Mouse (Mus musculus) limb, embryonic 11.5 days (tissue): Measurements from ENCODE around the gene Qpct. TPM values are rescaled to one million over a fixed set of nuclear protein-coding genes. Genes with fewer than 3 reads are reported as not detected.
"Not testable (repeated sequence)": the region's sequence is repeated elsewhere in the genome, so short reads cannot be mapped to it uniquely, and the experiment has no call there.

Experiments
- ATAC-seq: fragments of 200-750 bp; cut with Nextera tagmentation; 2 replicates; pipeline ENCODE4 v1.8.0; 2017; ENCODE audit warnings: low read depth; ENCODE audit not compliant: insufficient number of reproducible peaks, low FRiP score, low TSS enrichment
- DNase-seq: peaks from one replicate; pipeline ENCODE4 v3.0.0-alpha.2; 2015; ENCODE audit warnings: low spot score
- H3K27ac ChIP-seq: fragments of 300-500 bp; sonication (generic); replicated peaks from 2 replicates; pipeline ENCODE4 v1.5.1; 2014; ENCODE audit warnings: low read depth, mild to moderate bottlenecking, low read length
- H3K27me3 ChIP-seq: fragments of 300-500 bp; sonication (generic); 2 replicates; pipeline ENCODE4 v1.6.1; 2014; ENCODE audit warnings: mild to moderate bottlenecking, low read length, mixed read lengths; ENCODE audit not compliant: control insufficient read depth, insufficient read depth
- H3K36me3 ChIP-seq: fragments of 300-500 bp; sonication (generic); 2 replicates; pipeline ENCODE4 v1.6.1; 2014; ENCODE audit warnings: mild to moderate bottlenecking, low read length, moderate library complexity, mixed read lengths; ENCODE audit not compliant: control insufficient read depth, insufficient read depth
- H3K4me1 ChIP-seq: fragments of 300-500 bp; sonication (generic); 2 replicates; pipeline ENCODE4 v1.6.1; 2014; ENCODE audit warnings: low read length, mixed read lengths; ENCODE audit not compliant: control insufficient read depth, insufficient read depth
- H3K4me2 ChIP-seq: fragments of 300-500 bp; sonication (generic); 2 replicates; pipeline ENCODE4 v1.6.1; 2014; ENCODE audit warnings: low read depth, mild to moderate bottlenecking, moderate library complexity; ENCODE audit not compliant: severe bottlenecking
- H3K4me3 ChIP-seq: fragments of 300-500 bp; sonication (generic); 2 replicates; pipeline ENCODE4 v1.5.1; 2014; ENCODE audit warnings: low read depth, low read length
- H3K9ac ChIP-seq: fragments of 300-500 bp; sonication (generic); 2 replicates; pipeline ENCODE4 v1.6.1; 2014; ENCODE audit warnings: mild to moderate bottlenecking, low read length
- H3K9me3 ChIP-seq: fragments of 300-500 bp; sonication (generic); 2 replicates; pipeline ENCODE4 v1.6.1; 2016; ENCODE audit warnings: low read length; ENCODE audit not compliant: control insufficient read depth
- WGBS: fragments of 180-500 bp; shearing (Covaris S2); extraction: QIAGEN DNeasy Blood & Tissue Kit; methylation state at CpG from one replicate; pipeline ENCODE4 v1.1.7; 2014; 5-methylcytosine and 5-hydroxymethylcytosine counted together
- polyA plus RNA-seq: library from polyadenylated mRNA; unstranded; fragments of >200 nt; fragmentation: Nextera tagmentation; extraction: Ambion mirVana; gene quantifications from 2 replicates; pipeline ENCODE4 v1.2.1, GENCODE M21; 2014

The Qpct gene
- polyA plus RNA-seq, 1 experiment from 2014 or later: 2.1 TPM

DNA sequence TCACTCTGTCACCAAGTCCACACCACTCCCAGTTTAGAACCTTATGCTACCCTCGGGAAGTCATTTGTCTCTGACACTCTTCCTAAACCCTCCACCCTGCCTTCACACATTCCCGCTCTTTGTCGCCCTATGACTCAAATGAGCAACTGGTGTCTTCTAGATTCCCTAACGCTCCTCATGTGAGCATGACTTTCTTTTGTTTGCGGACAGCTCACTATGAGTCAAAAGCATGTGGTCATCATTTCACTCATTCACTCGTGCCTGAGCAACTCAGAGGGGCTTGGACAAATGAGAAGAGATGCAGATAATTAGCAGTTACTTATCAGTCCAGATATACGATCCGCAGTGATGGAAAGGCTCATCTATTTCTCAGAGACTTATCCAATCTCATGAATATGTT is 26.5 kb downstream of the Qpct start:
- H3K9me3 ChIP-seq: no peaks in the 10 kb centered on the region
- no peaks in the 10 kb centered on the region for H3K27me3 ChIP-seq
- H3K4me2 ChIP-seq: no peak overlapping the region
- H3K27ac ChIP-seq: no peak overlapping the region
- 85% methylated on average over 8 of the region's 8 CpGs for WGBS
- ATAC-seq: no peak
- H3K9ac ChIP-seq: no peak overlapping the region
- no peak for DNase-seq
- H3K4me3 ChIP-seq: no peak overlapping the region
- H3K4me1 ChIP-seq: no peaks in the 10 kb centered on the region
- H3K36me3 ChIP-seq: no peaks in the 10 kb centered on the region

GRCm38 (mm10) chr17:79091710-79092109 is 40.0 kb downstream of the Qpct start:
- Histone ChIP-seq H3K4me2 (no peak overlapping the region), H3K27ac (no peak overlapping the region), H3K9me3 (no peaks in the 10 kb centered on the region), H3K27me3 (0 out of 2 replicates have a peak, but pooled peaks cover 2% of the 10 kb centered on the region), H3K4me1 (no peaks in the 10 kb centered on the region), H3K36me3 (no peaks in the 10 kb centered on the region), H3K4me3 (no peak overlapping the region), H3K9ac (no peak overlapping the region)
- 58% methylated on average over 1 of the region's 1 CpGs for WGBS
- DNase-seq: no peak
- ATAC-seq: no peak

- Histone ChIP-seq H3K36me3 (no peaks in the 10 kb centered on the region), H3K9me3 (no peaks in the 10 kb centered on the region), H3K4me2 (no peak overlapping the region), H3K4me3 (no peak overlapping the region), H3K27me3 (0 out of 2 replicates have a peak, but pooled peaks cover 2% of the 10 kb centered on the region), H3K27ac (no peak overlapping the region), H3K9ac (no peak overlapping the region), H3K4me1 (no peaks in the 10 kb centered on the region)
- 72% methylated on average over 5 of the region's 5 CpGs for WGBS
- no peak for DNase-seq
- ATAC-seq: no peak
These were observed 41.7 kb downstream of the Qpct start for GRCm38 (mm10) chr17:79093286-79093975.

DNA sequence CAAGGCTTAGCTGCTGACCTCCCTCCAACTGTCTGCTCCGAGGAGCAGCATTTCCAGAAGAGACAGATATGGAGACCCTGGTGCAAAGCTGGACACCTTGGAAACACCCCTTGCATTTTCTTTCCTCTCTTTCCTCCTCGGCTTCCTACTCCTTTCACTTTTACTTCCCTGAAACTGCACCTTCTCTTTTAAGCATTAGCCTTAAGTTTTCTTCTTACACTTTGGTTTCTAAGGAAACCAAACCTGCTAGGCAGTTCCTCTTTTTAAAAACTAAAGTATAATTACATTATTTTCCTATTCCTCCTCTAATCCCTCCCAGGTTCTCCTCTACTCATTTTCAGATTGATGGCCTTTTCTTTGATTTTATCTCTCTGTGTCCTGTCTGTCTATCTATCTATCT is 43.9 kb downstream of the Qpct start:
- ATAC-seq: no peak
- H3K4me1 ChIP-seq: no peaks in the 10 kb centered on the region
- no peaks in the 10 kb centered on the region for H3K9me3 ChIP-seq
- no peak overlapping the region for H3K9ac ChIP-seq
- no peak for DNase-seq
- H3K27me3 ChIP-seq: 0 out of 2 replicates have a peak, but pooled peaks cover 2% of the 10 kb centered on the region
- no peak overlapping the region for H3K4me3 ChIP-seq
- no peak overlapping the region for H3K4me2 ChIP-seq
- 85% methylated on average over 2 of the region's 2 CpGs for WGBS
- no peaks in the 10 kb centered on the region for H3K36me3 ChIP-seq
- H3K27ac ChIP-seq: no peak overlapping the region

GRCm38 (mm10) chr17:79099866-79100265 is 48.2 kb downstream of the Qpct start:
- 0 out of 2 replicates have a peak, but pooled peaks cover 2% of the 10 kb centered on the region for H3K27me3 ChIP-seq
- no peak overlapping the region for H3K27ac ChIP-seq
- no peak overlapping the region for H3K4me3 ChIP-seq
- H3K9me3 ChIP-seq: no peaks in the 10 kb centered on the region
- 88% methylated on average over 4 of the region's 4 CpGs for WGBS
- no peaks in the 10 kb centered on the region for H3K36me3 ChIP-seq
- DNase-seq: no peak
- H3K9ac ChIP-seq: no peak overlapping the region
- ATAC-seq: no peak
- H3K4me2 ChIP-seq: no peak overlapping the region
- no peaks in the 10 kb centered on the region for H3K4me1 ChIP-seq

DNA sequence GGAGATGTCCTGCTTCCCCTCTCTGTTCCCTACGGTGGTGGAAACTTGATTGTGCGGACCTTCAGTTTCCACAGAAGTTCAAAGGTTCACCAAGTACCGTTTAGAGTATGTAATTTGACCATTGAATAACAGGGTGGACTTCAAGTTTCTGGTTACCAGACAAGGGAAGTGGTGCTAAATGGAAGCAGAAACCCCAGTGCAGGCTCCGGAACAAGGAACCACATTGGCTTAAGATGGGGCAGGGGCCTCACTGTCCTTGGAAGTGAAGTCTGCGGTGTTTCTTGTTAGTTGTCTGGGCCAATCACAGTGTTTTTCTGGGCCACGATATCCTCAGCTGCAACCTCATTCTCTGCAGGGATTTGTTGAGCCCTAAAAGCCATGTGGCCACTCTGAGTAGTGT is 56.5 kb downstream of the Qpct start:
- Histone ChIP-seq H3K27me3 (no peaks in the 10 kb centered on the region), H3K36me3 (no peaks in the 10 kb centered on the region), H3K4me2 (no peak overlapping the region), H3K4me3 (no peak overlapping the region), H3K27ac (no peak overlapping the region), H3K4me1 (peaks cover 3% of the 10 kb centered on the region; the same call in 1 of the 2 replicates), H3K9ac (no peak overlapping the region), H3K9me3 (no peaks in the 10 kb centered on the region)
- DNase-seq (no peak), ATAC-seq (no peak)
- WGBS: 66% methylated on average over 6 of the region's 6 CpGs

- no peak overlapping the region for H3K27ac ChIP-seq
- ATAC-seq (no peak), DNase-seq (no peak)
- no peaks in the 10 kb centered on the region for H3K9me3 ChIP-seq
- H3K4me1 ChIP-seq: peaks cover 3% of the 10 kb centered on the region; the same call in 1 of the 2 replicates
- no peak overlapping the region for H3K4me2 ChIP-seq
- H3K36me3 ChIP-seq: no peaks in the 10 kb centered on the region
- H3K4me3 ChIP-seq: no peak overlapping the region
- H3K27me3 ChIP-seq: no peaks in the 10 kb centered on the region
- WGBS: 83% methylated on average over 9 of the region's 9 CpGs
- no peak overlapping the region for H3K9ac ChIP-seq
These were observed 57.9 kb downstream of the Qpct start for GRCm38 (mm10) chr17:79109576-79109975.

- Histone ChIP-seq H3K9me3 (no peaks in the 10 kb centered on the region), H3K4me2 (no peak overlapping the region), H3K27me3 (no peaks in the 10 kb centered on the region), H3K27ac (no peak overlapping the region), H3K36me3 (no peaks in the 10 kb centered on the region), H3K4me1 (peaks cover 3% of the 10 kb centered on the region; the same call in 1 of the 2 replicates), H3K9ac (no peak overlapping the region), H3K4me3 (no peak overlapping the region)
- ATAC-seq (0 out of 2 replicates have a peak, but pooled peaks have one; percentile 39), DNase-seq (peak; percentile 59)
- WGBS: 28% methylated on average over 5 of the region's 5 CpGs
These were observed 59.2 kb downstream of the Qpct start for GRCm38 (mm10) chr17:79110936-79111348.

- not testable (repeated sequence) for ATAC-seq, H3K4me1 ChIP-seq, H3K36me3 ChIP-seq, H3K27me3 ChIP-seq, H3K4me2 ChIP-seq, H3K9ac ChIP-seq, H3K27ac ChIP-seq, DNase-seq, H3K9me3 ChIP-seq, H3K4me3 ChIP-seq
- WGBS: 54% methylated on average over 9 of the region's 9 CpGs
These were observed 63.5 kb downstream of the Qpct start for GRCm38 (mm10) chr17:79115248-79115647.
